Mouse (Mus musculus) kidney, postnatal 10 days (tissue): ENCODE data around the gene Wnt3.
"Not testable (repeated sequence)": the region's sequence is repeated elsewhere in the genome, so short reads cannot be mapped to it uniquely, and the experiment has no call there.

Experiments
- DNase-seq: peaks from one replicate; pipeline ENCODE4 v3.0.0; 2021; ENCODE audit warnings: mixed read lengths

Wnt3 gene

GRCm38 (mm10) chr11:103773387-103774227, at the start of gene Wnt3:
Gene Wnt3 (plus strand): TSS chr11:103774150.
- no peak for DNase-seq

- DNase-seq, result no peak
These were observed 49.6 kb upstream of the Wnt3 start for GRCm38 (mm10) chr11:103724331-103724771.

- DNase-seq, result no peak
These were observed 44.5 kb upstream of the Wnt3 start for GRCm38 (mm10) chr11:103729282-103729985.

GRCm38 (mm10) chr11:103731594-103731993, 42.4 kb upstream of the Wnt3 start:
- peak; percentile 40 for DNase-seq

DNA sequence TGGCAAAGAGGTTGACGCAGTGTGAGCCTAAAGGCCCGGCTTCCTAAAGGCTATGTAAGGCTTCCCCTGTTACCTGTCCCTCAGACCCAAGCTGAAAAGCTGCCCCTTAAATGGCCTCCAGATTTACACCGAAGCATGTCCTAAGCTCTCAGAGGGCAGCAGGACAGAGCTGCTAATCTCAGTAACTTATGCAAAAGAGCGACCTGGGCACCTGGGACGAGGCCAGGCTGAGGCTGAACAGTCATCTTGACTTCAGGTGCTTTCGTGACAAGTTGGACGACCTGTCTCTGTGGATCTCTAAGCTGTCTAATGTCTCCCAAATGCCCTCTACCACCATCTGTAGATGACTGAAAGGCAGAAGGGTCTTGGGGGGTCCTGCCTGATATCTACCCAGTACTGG, 41.6 kb upstream of the Wnt3 start:
- no peak for DNase-seq

- no peak for DNase-seq
These were observed 40.9 kb upstream of the Wnt3 start for GRCm38 (mm10) chr11:103733069-103733468.

DNA sequence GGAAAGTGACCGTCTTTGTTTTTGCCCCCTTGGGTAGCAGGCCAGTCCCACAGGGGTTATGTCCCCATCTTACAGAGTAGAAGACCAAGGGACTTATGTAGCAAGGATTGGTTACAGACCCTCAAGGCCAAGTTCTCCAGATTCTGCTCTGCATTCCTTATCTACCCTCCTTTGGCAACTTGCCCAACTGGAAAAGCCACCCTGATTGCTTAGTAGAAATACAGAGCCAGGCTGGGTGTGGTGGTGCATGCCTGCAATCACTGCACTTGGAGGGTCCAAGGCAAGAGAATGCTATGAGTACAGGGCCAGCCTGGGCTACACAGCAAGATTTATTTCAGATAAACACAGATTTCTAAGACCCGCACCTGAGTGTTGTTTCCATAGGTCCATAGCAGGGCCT, 40.0 kb upstream of the Wnt3 start:
- DNase-seq, result peak; percentile 44

- peak; percentile 65 for DNase-seq
These were observed 39.4 kb upstream of the Wnt3 start for GRCm38 (mm10) chr11:103734411-103735045.

DNA sequence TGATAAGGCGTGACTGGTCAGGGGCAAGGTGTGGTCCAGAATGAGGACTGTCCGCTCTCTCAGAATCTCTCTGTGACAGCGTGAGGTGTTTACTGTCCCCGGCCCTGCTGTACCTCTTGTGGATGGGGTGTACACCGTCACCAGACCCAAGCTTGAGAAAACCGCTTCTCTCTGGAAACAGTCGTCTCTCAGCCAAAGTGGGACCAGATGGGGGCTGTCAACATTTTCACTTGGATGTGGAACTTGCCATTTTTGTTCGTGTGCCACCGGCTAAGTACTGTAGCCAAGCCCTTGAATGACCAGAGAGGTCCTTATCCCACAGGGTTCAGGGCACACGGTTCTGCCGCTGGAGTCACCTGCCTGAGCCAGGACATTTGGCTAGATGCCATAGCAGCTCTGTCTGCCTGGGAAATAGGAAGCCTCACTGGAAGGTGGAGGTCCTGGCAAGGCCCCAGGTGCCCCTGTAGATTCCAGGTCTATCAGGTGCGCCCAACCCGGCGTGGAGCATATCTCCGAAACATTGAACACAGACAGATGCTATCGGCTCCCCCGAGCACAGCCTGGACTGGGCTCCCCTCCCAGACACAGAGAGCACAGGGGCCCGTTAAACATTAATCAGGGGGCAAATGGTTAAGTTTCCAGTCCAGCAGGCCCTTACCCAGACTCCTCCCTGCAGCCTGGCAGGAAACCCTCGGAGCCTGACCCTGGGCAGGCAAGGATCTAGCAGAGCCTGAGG, 38.7 kb upstream of the Wnt3 start:
- peak; percentile 79 for DNase-seq

- DNase-seq, result peak; percentile 78
These were observed 24.5 kb upstream of the Wnt3 start, which contains the start of gene Wnt9b for GRCm38 (mm10) chr11:103749306-103750089. Gene Wnt9b (minus strand): TSS chr11:103749821.

DNA sequence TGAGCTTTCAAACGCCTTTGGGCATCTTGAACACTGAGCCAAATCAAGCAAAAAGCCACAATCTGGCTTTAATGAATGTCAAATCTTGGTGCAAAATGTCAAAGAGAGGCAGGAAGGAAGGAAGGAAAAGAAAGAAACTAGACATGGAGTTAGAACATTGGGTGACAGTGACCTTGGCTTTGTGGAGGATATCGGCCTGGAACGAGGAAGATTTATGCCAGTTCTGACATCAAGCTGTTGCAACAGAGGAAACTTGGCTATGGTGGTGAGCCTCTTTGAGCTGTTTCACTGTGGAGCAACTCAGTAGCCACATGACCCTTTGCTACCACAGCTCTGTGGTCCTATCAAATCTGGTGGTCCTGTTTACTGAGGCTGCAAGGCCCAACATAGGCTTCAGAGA, 23.3 kb upstream of the Wnt3 start:
- DNase-seq, result no peak

GRCm38 (mm10) chr11:103758054-103758453, 15.9 kb upstream of the Wnt3 start:
- DNase-seq, result no peak

DNA sequence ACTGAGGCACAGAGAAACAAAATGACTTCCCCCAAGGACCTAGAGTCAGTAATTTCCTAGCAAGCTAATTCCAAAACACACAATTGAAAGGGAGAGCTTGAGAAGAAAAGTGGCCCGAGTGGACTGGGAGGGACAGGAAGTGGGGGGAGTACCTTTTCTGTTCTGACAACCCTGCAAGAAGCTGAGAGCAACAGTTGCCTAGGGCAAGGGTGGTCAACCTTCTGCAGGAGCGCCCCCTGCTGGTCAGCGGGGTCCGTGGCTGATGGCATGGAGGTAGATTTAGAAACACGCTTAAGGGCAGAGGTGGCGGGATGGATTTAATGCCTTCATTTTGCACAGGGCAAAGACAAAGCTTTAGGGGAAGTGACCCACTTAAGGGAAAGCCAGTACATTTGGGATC, 15.2 kb upstream of the Wnt3 start:
- DNase-seq, result peak; percentile 93

DNA sequence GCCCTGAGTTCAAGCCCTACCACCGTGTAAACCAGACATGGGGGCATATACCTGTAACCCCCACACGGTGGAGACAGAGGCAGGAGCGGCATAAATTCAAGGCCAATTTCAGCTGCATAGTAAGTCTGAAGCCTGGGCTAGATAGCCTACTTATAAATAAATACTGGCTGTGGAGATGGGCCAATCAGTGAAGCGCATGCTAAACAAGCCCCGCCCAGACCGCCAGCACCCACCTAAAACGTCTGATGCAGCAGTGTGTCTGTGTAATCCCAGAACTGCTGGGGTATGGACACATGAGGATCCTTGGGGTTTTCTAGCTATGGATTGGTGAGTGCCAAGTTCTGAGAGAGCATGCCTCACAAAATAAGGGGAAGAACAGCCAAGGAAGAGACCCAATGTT, 13.8 kb upstream of the Wnt3 start:
- no peak for DNase-seq

- DNase-seq, result not testable (repeated sequence)
These were observed 13.1 kb upstream of the Wnt3 start for GRCm38 (mm10) chr11:103760891-103761290.

DNA sequence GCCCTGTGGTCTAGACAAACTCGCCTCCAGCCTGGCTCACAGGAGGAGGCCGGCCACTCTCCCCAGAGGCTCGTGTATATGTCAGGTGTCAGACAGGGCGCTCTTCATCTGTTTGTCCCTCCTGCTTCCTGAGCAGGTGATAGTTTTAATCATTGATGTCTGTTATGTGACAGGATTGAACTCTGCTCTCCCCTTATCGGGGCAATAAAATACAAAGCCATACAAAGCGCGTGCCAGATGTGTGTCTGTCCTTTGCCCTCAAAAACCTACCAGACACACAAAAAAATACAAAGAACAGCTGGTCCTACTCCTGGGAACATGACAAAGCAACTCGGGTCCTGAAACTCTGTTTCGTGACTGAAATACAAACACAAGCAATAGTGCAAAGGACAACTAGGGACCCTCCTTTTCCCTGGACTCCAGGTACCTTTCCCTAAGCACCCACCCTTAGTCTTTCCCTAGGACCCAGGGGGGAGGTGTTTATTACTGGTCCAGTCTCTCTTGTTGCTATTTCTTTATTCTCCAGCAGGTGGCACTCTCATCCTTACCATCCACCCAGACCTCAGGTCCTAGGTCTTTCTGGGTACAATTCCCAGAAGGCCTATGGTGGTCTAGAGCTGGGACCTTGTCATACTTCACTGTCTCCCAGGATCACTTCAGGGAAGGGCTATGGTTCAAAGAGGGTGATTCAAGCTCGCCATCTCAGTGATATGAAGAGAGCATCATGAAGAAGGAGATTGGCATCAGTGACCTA, 10.4 kb upstream of the Wnt3 start:
- DNase-seq, result peak; percentile 57

DNA sequence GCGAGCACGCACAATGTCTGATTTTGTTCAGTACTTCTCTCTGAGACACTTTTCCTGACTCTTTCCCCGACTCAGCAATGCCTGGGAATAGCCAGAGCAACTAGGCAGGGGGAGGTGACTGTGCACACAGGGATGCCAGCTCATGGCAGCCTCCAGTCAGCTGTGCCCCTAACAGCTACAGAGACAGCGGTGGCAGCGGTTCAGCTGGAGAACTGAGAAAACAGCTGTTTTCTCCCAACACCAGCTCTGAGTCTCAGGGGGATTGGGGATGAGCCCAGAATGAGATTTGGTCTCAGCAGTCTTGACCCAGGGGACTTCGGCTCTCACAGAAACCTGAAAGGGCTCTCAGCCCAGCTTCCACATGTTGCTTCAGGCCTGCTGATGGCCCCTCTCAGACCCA, 9.3 kb upstream of the Wnt3 start:
- no peak for DNase-seq

DNA sequence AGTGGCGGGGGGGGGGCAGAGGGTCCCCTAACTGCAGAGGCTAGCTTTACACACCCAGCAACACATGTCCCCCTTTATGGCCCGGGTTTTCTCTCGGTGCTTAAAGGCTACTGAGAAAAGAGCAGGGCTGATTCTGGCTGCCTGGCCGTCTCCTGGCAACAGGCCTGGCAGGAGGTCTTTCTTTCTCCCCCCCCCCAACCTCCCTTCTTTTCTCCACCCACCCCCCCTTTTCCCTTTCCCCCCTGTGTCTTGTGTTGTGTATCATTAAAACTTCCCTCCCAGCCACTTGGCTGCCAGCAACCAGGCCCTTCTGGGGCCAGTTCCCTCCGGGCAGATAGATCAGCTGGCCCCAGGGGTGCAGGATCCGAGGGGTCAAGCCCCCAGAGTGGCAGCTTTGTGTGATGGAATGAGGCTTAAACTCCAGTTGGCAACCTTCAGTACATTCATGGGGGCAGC, 8.4 kb upstream of the Wnt3 start:
- DNase-seq, result no peak

GRCm38 (mm10) chr11:103771160-103771817, 2.7 kb upstream of the Wnt3 start:
- DNase-seq, result no peak
